Mouse (Mus musculus): ENCODE results near the gene Pikfyve.

DNA sequence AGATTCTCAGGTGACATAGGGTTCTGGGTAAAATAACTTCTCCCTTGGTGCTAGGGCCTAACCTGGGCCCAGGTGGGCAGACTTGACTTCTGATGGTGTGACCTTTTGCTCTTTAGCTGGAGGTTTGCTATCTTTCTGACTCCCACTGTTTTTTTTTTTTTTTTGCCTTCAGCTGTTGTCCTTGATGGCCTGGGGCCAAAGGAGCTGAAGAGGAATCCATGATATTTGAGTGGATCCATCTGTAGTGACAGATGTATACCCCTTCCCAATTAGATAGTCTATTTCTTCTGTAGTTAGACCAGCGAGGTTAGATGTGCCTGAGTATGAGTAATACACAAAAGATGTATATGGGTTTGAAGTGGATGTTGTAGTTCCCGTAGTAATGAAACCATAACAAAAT is 31.1 kb downstream of the Pikfyve start:
- TF ChIP-seq CTCF (IDR thresholded peaks at IDR 0.05) (no peak), EP300 (IDR thresholded peaks at IDR 0.05) (no peak)

All from lung, postnatal 0 days (tissue).